Mouse (Mus musculus) liver, embryonic 13.5 days (tissue): ENCODE results near the gene Tdrd5. TPM values are rescaled to one million over a fixed set of nuclear protein-coding genes. Genes with fewer than 3 reads are reported as not detected.
A peak's percentile ranks its signal among the peaks of the same experiment; 100 is the strongest.
"Not testable (repeated sequence)": the region's sequence is repeated elsewhere in the genome, so short reads cannot be mapped to it uniquely, and the experiment has no call there.

Experiments
- ATAC-seq: fragments of 200-750 bp; cut with Nextera tagmentation; 2 replicates; pipeline ENCODE4 v1.8.0; 2017; ENCODE audit warnings: low read depth, mild to moderate bottlenecking, moderate number of reproducible peaks, moderate library complexity
- DNase-seq: peaks from one replicate; pipeline ENCODE4 v3.0.0; 2022
- H3K27ac ChIP-seq: fragments of 300-500 bp; sonication (generic); 2 replicates; pipeline ENCODE4 v1.5.1; 2015; ENCODE audit warnings: moderate library complexity, mild to moderate bottlenecking, inconsistent platforms
- H3K27me3 ChIP-seq: fragments of 300-500 bp; sonication (generic); 2 replicates; pipeline ENCODE4 v1.6.1; 2015; ENCODE audit warnings: mild to moderate bottlenecking, inconsistent platforms
- H3K36me3 ChIP-seq: fragments of 300-500 bp; sonication (generic); 2 replicates; pipeline ENCODE4 v1.6.1; 2015; ENCODE audit warnings: mild to moderate bottlenecking, inconsistent platforms
- H3K4me1 ChIP-seq: fragments of 300-500 bp; sonication (generic); replicated peaks from 2 replicates; pipeline ENCODE4 v1.6.1; 2015; ENCODE audit warnings: inconsistent platforms
- H3K4me2 ChIP-seq: fragments of 300-500 bp; sonication (generic); 2 replicates; pipeline ENCODE4 v1.6.1; 2015; ENCODE audit warnings: inconsistent platforms, mild to moderate bottlenecking, moderate library complexity
- H3K4me3 ChIP-seq: fragments of 300-500 bp; sonication (generic); replicated peaks from 2 replicates; pipeline ENCODE4 v1.5.1; 2015; ENCODE audit warnings: mild to moderate bottlenecking, inconsistent platforms
- H3K9ac ChIP-seq: fragments of 300-500 bp; sonication (generic); 2 replicates; pipeline ENCODE4 v1.6.1; 2015; ENCODE audit warnings: mild to moderate bottlenecking, inconsistent platforms
- H3K9me3 ChIP-seq: fragments of 300-500 bp; sonication (generic); replicated peaks from 2 replicates; pipeline ENCODE4 v1.6.1; 2016; ENCODE audit warnings: inconsistent platforms
- WGBS: fragments of 180-500 bp; shearing (Covaris S2); methylation state at CpG from one replicate; pipeline ENCODE4 v1.1.7; 2015; ENCODE audit not compliant: insufficient replicate concordance; 5-methylcytosine and 5-hydroxymethylcytosine counted together
- polyA plus RNA-seq: library from polyadenylated mRNA; unstranded; fragments of >200 nt; fragmentation: Nextera tagmentation; extraction: Ambion mirVana; gene quantifications from 2 replicates; pipeline ENCODE4 v1.2.1, GENCODE M21; 2015

Gene Tdrd5
- 0.07 TPM in 2 replicates for polyA plus RNA-seq

- ATAC-seq (no peak), DNase-seq (no peak)
- Histone ChIP-seq H3K9me3 (no peaks in the 10 kb centered on the region), H3K4me3 (peak within 1 kb of the TSS; percentile 60), H3K9ac (0 out of 2 replicates have a peak within 1 kb of the TSS, but pooled peaks have one; percentile 22), H3K4me1 (peaks cover 8% of the 10 kb centered on the region), H3K27ac (no peak within 1 kb of the TSS), H3K36me3 (no peaks in the 10 kb centered on the region), H3K4me2 (peak within 1 kb of the TSS; percentile 77), H3K27me3 (peaks cover 64% of the 10 kb centered on the region)
- under 1% methylated on average over 79 of the region's 85 CpGs for WGBS
Observed at GRCm38 (mm10) chr1:156302911-156303749, at the start of gene Tdrd5. Tdrd5 (minus strand) TSS chr1:156303664.

GRCm38 (mm10) chr1:156352466-156352865 lies 49.0 kb upstream of the Tdrd5 start:
- H3K36me3 ChIP-seq = no peaks in the 10 kb centered on the region
- no peaks in the 10 kb centered on the region for H3K4me1 ChIP-seq
- H3K27ac ChIP-seq = no peak overlapping the region
- no peak overlapping the region for H3K9ac ChIP-seq
- ATAC-seq (no peak), DNase-seq (no peak)
- H3K4me3 ChIP-seq = no peak overlapping the region
- H3K9me3 ChIP-seq = no peaks in the 10 kb centered on the region
- WGBS = 66% methylated on average over 2 of the region's 2 CpGs
- H3K4me2 ChIP-seq = no peak overlapping the region
- no peaks in the 10 kb centered on the region for H3K27me3 ChIP-seq

- H3K36me3 ChIP-seq = no peaks in the 10 kb centered on the region
- H3K4me1 ChIP-seq = no peaks in the 10 kb centered on the region
- 52% methylated on average over 4 of the region's 4 CpGs for WGBS
- no peak for DNase-seq
- no peaks in the 10 kb centered on the region for H3K27me3 ChIP-seq
- no peak for ATAC-seq
- no peak overlapping the region for H3K4me2 ChIP-seq
- no peak overlapping the region for H3K27ac ChIP-seq
- H3K4me3 ChIP-seq = no peak overlapping the region
- H3K9ac ChIP-seq = no peak overlapping the region
- no peaks in the 10 kb centered on the region for H3K9me3 ChIP-seq
Observed at GRCm38 (mm10) chr1:156350441-156350840, 47.0 kb upstream of the Tdrd5 start.

GRCm38 (mm10) chr1:156349031-156349430 lies 45.6 kb upstream of the Tdrd5 start:
- Histone ChIP-seq H3K4me3 (no peak overlapping the region), H3K4me1 (no peaks in the 10 kb centered on the region), H3K27me3 (no peaks in the 10 kb centered on the region), H3K9ac (no peak overlapping the region), H3K4me2 (no peak overlapping the region), H3K9me3 (no peaks in the 10 kb centered on the region), H3K36me3 (no peaks in the 10 kb centered on the region), H3K27ac (no peak overlapping the region)
- DNase-seq (no peak), ATAC-seq (no peak)
- 58% methylated on average over 4 of the region's 4 CpGs for WGBS

GRCm38 (mm10) chr1:156345633-156346032 lies 42.2 kb upstream of the Tdrd5 start:
- no peaks in the 10 kb centered on the region for H3K4me1 ChIP-seq
- no peak for DNase-seq
- no peaks in the 10 kb centered on the region for H3K9me3 ChIP-seq
- ATAC-seq = no peak
- H3K9ac ChIP-seq = no peak overlapping the region
- no peaks in the 10 kb centered on the region for H3K36me3 ChIP-seq
- no peak overlapping the region for H3K27ac ChIP-seq
- WGBS = 72% methylated on average over 4 of the region's 4 CpGs
- H3K4me2 ChIP-seq = no peak overlapping the region
- H3K27me3 ChIP-seq = no peaks in the 10 kb centered on the region
- H3K4me3 ChIP-seq = no peak overlapping the region

- Histone ChIP-seq H3K4me1 (no peaks in the 10 kb centered on the region), H3K27ac (no peak overlapping the region), H3K27me3 (no peaks in the 10 kb centered on the region), H3K9ac (no peak overlapping the region), H3K9me3 (no peaks in the 10 kb centered on the region), H3K36me3 (no peaks in the 10 kb centered on the region), H3K4me3 (no peak overlapping the region), H3K4me2 (no peak overlapping the region)
- DNase-seq (no peak), ATAC-seq (no peak)
- WGBS = 43% methylated on average over 4 of the region's 4 CpGs
Observed at GRCm38 (mm10) chr1:156344433-156344832, 41.0 kb upstream of the Tdrd5 start.

GRCm38 (mm10) chr1:156340847-156341246 lies 37.4 kb upstream of the Tdrd5 start:
- Histone ChIP-seq H3K4me1 (no peaks in the 10 kb centered on the region), H3K9ac (no peak overlapping the region), H3K27me3 (no peaks in the 10 kb centered on the region), H3K4me2 (no peak overlapping the region), H3K4me3 (no peak overlapping the region), H3K9me3 (no peaks in the 10 kb centered on the region), H3K36me3 (no peaks in the 10 kb centered on the region), H3K27ac (no peak overlapping the region)
- ATAC-seq (no peak), DNase-seq (no peak)
- 48% methylated on average over 4 of the region's 4 CpGs for WGBS

GRCm38 (mm10) chr1:156323126-156323525 lies 19.7 kb upstream of the Tdrd5 start:
- ATAC-seq (no peak), DNase-seq (no peak)
- Histone ChIP-seq H3K9ac (no peak overlapping the region), H3K4me1 (no peaks in the 10 kb centered on the region), H3K4me2 (no peak overlapping the region), H3K36me3 (no peaks in the 10 kb centered on the region), H3K27me3 (no peaks in the 10 kb centered on the region), H3K9me3 (no peaks in the 10 kb centered on the region), H3K4me3 (no peak overlapping the region), H3K27ac (no peak overlapping the region)
- WGBS = 73% methylated on average over 9 of the region's 9 CpGs

GRCm38 (mm10) chr1:156310630-156311029 lies 7.2 kb upstream of the Tdrd5 start, which contains the start of gene Nphs2:
Nphs2 (plus strand) TSS chr1:156310727.
- peak within 1 kb of the TSS; percentile 45 for H3K4me2 ChIP-seq
- 0 out of 2 replicates have a peak, but pooled peaks cover 3% of the 10 kb centered on the region for H3K4me1 ChIP-seq
- H3K9me3 ChIP-seq = no peaks in the 10 kb centered on the region
- no peak within 1 kb of the TSS for H3K9ac ChIP-seq
- no peak for DNase-seq
- peaks cover 59% of the 10 kb centered on the region for H3K27me3 ChIP-seq
- no peak within 1 kb of the TSS for H3K27ac ChIP-seq
- no peaks in the 10 kb centered on the region for H3K36me3 ChIP-seq
- peak within 1 kb of the TSS; percentile 22; the same call in 1 of the 2 replicates for H3K4me3 ChIP-seq
- ATAC-seq = no peak
- WGBS = 8% methylated on average over 29 of the region's 29 CpGs

GRCm38 (mm10) chr1:156308595-156308994 lies 5.1 kb upstream of the Tdrd5 start:
- DNase-seq (no peak), ATAC-seq (no peak)
- H3K27ac ChIP-seq = no peak overlapping the region
- no peaks in the 10 kb centered on the region for H3K9me3 ChIP-seq
- no peak overlapping the region for H3K4me3 ChIP-seq
- WGBS = 16% methylated on average over 1 of the region's 1 CpGs
- no peak overlapping the region for H3K9ac ChIP-seq
- H3K4me2 ChIP-seq = no peak overlapping the region
- H3K36me3 ChIP-seq = no peaks in the 10 kb centered on the region
- H3K4me1 ChIP-seq = 0 out of 2 replicates have a peak, but pooled peaks cover 3% of the 10 kb centered on the region
- peaks cover 79% of the 10 kb centered on the region for H3K27me3 ChIP-seq

GRCm38 (mm10) chr1:156290016-156290415 lies 13.4 kb downstream of the Tdrd5 start:
- ATAC-seq = no peak
- H3K36me3 ChIP-seq = no peaks in the 10 kb centered on the region
- no peaks in the 10 kb centered on the region for H3K27me3 ChIP-seq

GRCm38 (mm10) chr1:156289222-156289587 lies 14.3 kb downstream of the Tdrd5 start:
- H3K27ac ChIP-seq, H3K27me3 ChIP-seq, H3K36me3 ChIP-seq, H3K4me1 ChIP-seq, H3K4me3 ChIP-seq, H3K4me2 ChIP-seq, H3K9ac ChIP-seq, DNase-seq, H3K9me3 ChIP-seq, ATAC-seq: not testable (repeated sequence)
- 18% methylated on average over 10 of the region's 10 CpGs for WGBS

More at GRCm38 (mm10) chr1:156290016-156290415, 13.4 kb downstream of the Tdrd5 start:
- no peak overlapping the region for H3K27ac ChIP-seq
- no peak overlapping the region for H3K4me2 ChIP-seq
- no peaks in the 10 kb centered on the region for H3K9me3 ChIP-seq
- 77% methylated on average over 6 of the region's 6 CpGs for WGBS
- H3K9ac ChIP-seq = no peak overlapping the region
- H3K4me1 ChIP-seq = no peaks in the 10 kb centered on the region
- DNase-seq = no peak
- no peak overlapping the region for H3K4me3 ChIP-seq
